Mouse (Mus musculus): ENCODE measurements around the gene Rai14.

DNA sequence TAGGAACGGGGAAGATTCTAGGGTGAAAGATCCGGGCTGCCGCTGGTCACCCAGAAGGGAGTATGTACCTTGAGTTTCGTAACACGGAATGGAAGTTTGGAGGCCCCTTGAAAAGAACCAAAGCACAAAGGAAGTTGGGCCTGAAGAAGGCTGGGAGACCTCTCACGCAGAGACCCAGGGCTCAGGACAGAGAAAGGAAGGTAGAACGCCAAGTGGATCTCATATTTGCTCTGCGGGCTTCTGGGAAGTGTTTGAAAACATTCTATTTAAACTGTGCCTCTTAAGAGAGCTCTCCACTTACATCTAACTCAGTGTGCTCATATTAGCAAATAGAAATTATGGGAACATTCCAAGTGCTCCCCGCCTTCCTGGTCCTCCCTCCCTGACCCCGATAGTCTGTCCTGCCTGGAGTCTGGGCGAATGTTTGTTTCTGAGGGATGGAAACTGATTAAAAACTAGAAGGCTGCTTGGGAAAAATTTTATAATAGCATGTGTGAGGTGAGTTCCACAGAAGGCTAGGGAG lies 6.9 kb upstream of the Rai14 start:
- TF ChIP-seq CTCF (IDR thresholded peaks at IDR 0.05; ENCODE audit: borderline replicate concordance, insufficient read depth, low read depth, low read length) (no peak), POLR2A (IDR thresholded peaks at IDR 0.05; ENCODE audit: borderline replicate concordance, insufficient read depth, low read length) (no peak)

Data from cerebellum, adult 2 months (tissue).